Mouse (Mus musculus) lung, postnatal 25 days (tissue): ENCODE results near the gene Sox18.

ENCODE experiments used
- DNase-seq: peaks from one replicate; pipeline ENCODE4 v3.0.0; 2022; ENCODE audit warnings: low spot score

The Sox18 gene

DNA sequence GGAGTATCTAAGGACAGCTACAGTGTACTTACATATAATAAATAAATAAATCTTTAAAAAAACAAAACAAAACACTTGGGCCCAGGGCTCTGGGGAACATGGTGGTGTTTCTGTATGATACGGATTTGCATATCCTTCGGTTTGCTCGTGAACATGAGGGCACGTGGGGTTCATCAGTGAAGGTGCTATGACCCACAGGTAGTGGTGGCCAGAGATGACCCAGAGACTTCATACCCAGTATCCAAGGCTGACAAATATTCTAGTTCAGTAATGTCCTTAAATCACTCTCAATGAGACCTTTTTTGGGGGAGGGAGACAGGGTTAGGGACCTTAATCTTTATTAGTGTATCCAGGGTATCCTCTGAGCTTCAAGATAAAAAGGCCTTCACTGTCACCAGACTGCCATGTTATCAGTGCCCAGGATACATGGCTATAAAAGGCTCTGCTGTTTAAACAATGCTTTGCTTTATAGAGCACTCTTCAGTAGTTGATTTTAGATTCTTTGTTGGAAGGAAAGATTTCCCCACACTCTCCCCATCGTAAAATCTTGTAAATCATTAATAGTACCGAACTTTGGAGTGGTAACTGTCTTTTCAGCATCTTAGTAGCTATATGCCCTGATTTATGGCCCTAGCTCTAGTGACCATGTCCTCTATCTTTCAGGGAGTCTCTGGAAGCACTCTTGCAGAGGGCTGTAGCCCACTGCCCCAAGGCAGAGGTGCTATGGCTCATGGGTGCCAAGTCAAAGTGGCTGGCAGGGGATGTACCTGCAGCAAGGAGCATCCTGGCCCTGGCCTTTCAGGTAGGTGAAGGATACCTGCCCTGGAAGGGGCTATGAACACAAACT is 24.6 kb downstream of the Sox18 start:
- no peak for DNase-seq

DNA sequence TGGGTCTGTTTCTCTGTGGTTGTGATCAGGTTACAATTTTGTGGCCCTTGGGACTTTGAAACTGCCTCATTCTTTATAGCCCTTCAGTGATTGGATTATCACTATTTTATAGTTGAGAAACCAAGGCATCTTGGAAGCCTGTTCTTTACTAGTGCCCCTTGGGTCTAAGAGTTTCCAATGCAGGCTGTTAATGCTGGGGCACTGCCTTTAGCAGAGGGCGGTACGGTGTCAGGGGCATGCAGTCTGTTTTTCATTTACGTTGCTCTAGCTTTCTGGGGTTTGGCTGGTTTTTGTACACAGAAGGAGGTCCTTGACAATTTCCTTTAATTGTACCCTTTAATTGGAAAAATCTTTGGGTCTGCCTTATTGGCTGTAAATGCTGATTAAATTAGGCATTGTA is 25.8 kb downstream of the Sox18 start:
- DNase-seq, result no peak

DNA sequence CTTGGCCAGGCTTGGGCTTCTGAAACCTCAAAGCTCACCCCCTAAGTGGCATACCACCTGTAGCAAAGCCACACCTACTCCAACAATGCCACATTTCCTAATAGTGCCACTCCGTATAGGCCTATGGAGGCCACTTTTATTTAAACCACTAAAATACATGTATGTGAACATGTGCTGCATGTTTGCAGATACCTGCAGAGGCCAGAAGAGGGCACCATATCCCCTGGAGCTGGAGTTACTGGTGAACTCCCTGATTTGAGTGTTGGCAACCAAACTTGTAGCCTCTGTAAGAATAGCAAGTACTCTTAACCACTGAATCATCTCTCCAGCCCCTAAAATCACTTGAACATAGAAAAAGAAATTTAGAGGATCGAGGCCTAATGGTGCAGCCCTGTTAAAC is 27.1 kb downstream of the Sox18 start:
- peak; percentile 32 for DNase-seq

DNA sequence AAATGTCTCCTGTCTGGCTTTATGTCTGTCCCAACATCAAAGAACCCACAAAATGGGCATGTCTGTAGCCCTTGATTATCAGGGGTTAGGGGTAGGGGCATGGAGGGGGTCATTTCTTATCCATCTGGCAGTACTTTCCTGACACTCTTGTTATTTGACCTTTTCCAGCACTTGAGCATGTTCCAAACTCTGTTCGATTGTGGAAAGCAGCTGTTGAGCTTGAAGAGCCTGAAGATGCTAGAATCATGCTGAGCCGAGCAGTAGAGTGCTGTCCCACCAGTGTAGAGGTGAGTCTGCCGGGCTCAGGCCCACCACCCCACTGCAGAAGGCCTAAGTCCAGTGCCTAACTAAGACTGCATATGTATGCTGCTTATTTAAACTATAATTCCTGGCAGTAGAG is 35.6 kb downstream of the Sox18 start:
- DNase-seq, result no peak

DNA sequence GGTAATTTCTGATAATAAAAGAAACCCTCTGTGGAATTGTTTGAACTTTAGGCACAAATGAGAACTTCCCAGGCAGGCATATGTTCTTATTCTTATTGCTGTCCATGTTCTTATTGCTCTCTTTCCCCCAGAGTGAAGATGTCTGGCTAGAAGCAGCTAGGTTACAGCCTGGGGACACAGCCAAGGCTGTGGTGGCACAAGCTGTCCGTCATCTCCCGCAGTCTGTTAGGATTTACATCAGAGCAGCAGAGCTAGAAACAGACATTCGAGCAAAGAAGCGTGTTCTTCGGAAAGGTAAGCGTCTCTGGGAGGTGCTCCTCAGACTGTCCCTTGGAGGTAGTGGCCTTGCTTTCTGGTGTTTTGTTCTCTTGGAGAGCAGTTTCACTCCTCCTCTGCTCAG is 38.8 kb downstream of the Sox18 start:
- no peak for DNase-seq

DNA sequence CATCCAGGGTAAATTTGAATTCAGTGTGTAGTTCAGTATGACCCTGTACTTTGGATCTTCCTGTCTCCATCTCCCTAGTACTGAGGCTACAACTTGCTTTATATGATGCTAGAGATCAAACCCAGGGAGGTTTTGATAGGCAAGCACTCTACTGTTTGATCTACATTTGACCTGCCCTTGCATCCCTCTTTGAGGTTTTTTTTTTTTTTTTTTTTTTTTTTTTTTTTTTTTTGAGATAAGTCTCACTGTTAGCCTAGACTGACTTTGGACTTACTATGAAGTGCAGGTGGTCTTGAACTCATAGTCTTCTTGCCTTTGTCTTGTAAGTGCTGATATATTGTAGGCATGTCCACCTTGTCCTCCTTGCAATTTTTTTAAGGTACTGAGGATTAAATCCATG is 43.0 kb downstream of the Sox18 start:
- no peak for DNase-seq

DNA sequence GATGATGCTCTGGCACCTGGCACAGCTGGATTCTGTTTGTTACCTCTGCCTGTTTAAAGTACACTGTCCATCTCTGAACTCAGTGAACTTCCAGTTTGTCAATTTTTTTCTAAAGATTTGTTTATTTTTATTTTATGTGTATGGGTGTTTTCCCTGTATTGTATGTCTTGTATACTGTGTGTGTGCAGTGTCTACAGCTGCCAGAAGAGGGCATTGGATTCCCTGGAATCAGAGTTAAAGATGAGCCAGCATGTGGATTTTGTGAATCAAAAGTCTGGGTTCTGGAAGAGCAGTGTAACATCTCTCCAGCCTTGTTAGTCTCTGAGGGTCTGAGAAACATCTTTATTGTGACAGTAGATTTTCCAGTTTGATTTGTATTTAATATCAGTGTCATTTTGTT is 48.0 kb downstream of the Sox18 start:
- no peak for DNase-seq
